ENCODE assay signal across 17 mouse cellular contexts in the genomic region with DNA sequence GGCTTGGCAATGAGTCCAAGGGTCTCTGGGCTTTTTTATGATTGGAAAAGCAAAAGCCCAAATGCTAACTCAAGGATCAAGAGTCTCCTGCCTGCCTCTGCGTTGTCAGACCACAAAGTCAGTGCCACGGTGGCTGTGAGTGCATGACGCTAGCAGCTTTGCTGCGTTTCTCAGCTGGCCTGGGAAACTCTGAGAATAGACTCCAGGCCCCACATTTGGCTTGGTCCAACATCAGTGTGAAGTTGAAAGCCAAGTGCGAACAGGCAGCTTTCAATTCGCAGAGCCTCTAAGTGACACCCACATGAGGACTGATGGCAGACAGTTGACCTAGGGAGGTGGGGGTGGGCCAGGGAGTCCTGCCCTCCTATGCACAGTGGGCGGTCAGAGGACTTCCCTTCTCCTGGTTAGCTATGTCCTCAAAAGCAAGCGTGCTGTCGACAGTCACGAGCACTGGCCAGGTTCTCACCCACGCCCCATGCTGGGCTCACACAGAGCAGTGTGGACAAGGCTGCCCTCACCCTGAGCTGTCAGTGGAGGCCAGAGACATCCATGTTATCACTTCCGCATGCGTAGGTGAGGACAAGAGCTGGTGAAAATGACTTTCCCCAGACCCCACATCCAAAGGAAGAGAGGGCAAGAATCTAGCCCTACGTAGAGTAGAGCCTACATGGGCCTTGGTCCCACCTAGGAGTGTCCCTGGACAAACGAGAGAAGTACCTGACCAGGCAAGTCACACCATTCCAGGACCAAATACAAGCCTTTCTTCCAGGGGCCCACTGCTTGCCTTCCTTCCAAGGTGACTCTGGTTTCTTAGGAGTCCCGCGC. TPM values are rescaled to one million over a fixed set of nuclear protein-coding genes. Genes with fewer than 3 reads are reported as not detected.
A peak's percentile ranks its signal among the peaks of the same experiment; 100 is the strongest.
DNase-seq lines count a peak whose midpoint lies in the region; ATAC-seq and TF ChIP-seq lines count a peak whose summit lies in the region.
"Had no signal": no experiment of that assay in that cellular context is flagged by ENCODE, and none has a peak within 500 bp of the region (broad histone marks: within the 10 kb centered on the region; RNA-seq: fewer than 3 reads in every experiment).

No protein-coding gene starts in this region.

- H3K4me2 ChIP-seq in heart, embryonic 12.5 days: peak overlapping the region; percentile 20
- H3K4me2 ChIP-seq in lung, postnatal 0 days (replicated peaks; ENCODE audit: low read depth, low read length): no peak overlapping the region
- no peak overlapping the region for H3K4me2 ChIP-seq in limb, embryonic 14.5 days (replicated peaks; ENCODE audit: low read depth, low read length, severe bottlenecking)
- H3K4me2 ChIP-seq: midbrain, embryonic 15.5 days; neural tube, embryonic 12.5 days had no signal

- intact Hi-C loops in heart, postnatal 25 days (cut with DNase I): no loop called here

- H3K9ac ChIP-seq in heart, embryonic 12.5 days: no peak overlapping the region
- no peak overlapping the region for H3K9ac ChIP-seq in lung, postnatal 0 days (replicated peaks; ENCODE audit: low read depth)
- no peak overlapping the region for H3K9ac ChIP-seq in limb, embryonic 14.5 days (ENCODE audit: low read depth, low read length, severe bottlenecking)
- H3K9ac ChIP-seq: midbrain, embryonic 15.5 days; neural tube, embryonic 12.5 days had no signal

- H3K9me3 ChIP-seq in heart, embryonic 12.5 days (replicated peaks): no peaks in the 10 kb centered on the region
- H3K9me3 ChIP-seq in lung, postnatal 0 days (ENCODE audit: low read length): no peaks in the 10 kb centered on the region
- H3K9me3 ChIP-seq in limb, embryonic 14.5 days (ENCODE audit: control insufficient read depth, low read length): no peaks in the 10 kb centered on the region
- H3K9me3 ChIP-seq: midbrain, embryonic 15.5 days; neural tube, embryonic 12.5 days had no signal

- H3K27me3 ChIP-seq in heart, embryonic 12.5 days (replicated peaks): no peaks in the 10 kb centered on the region
- H3K27me3 ChIP-seq in lung, postnatal 0 days (replicated peaks; ENCODE audit: insufficient read depth, low read length): no peaks in the 10 kb centered on the region
- no peaks in the 10 kb centered on the region for H3K27me3 ChIP-seq in limb, embryonic 14.5 days (ENCODE audit: control insufficient read depth, insufficient read depth, low read length)
- H3K27me3 ChIP-seq: midbrain, embryonic 15.5 days had no signal

- DNase-seq in heart, postnatal 25 days (ENCODE audit: low spot score): no peak
- no peak for DNase-seq in lung, postnatal 0 days (ENCODE audit: low spot score)
- DNase-seq in lung, postnatal 14 days: no peak
- no peak for DNase-seq in limb, embryonic 14.5 days (ENCODE audit: low spot score)
- DNase-seq in B cell, adult 2 months: no peak
- DNase-seq in adrenal gland, postnatal 10 days: no peak
- DNase-seq: adrenal gland, postnatal 36 days; cerebellum, postnatal 10 days; kidney, postnatal 14 days; right cerebral cortex, postnatal 4 days; thymus, adult 2 months had no signal

- no peak for TF ChIP-seq CTCF in lung, postnatal 0 days (IDR thresholded peaks at IDR 0.05)

- TF ChIP-seq EP300 in lung, postnatal 0 days (IDR thresholded peaks at IDR 0.05): no peak

- no peaks in the 10 kb centered on the region for H3K36me3 ChIP-seq in heart, embryonic 12.5 days
- H3K36me3 ChIP-seq in lung, postnatal 0 days (ENCODE audit: insufficient read depth, low read length): no peaks in the 10 kb centered on the region
- H3K36me3 ChIP-seq in limb, embryonic 14.5 days (ENCODE audit: control insufficient read depth, insufficient read depth, low read length): no peaks in the 10 kb centered on the region
- H3K36me3 ChIP-seq: midbrain, embryonic 15.5 days; neural tube, embryonic 12.5 days had no signal

- H3K4me3 ChIP-seq in heart, embryonic 12.5 days: no peak overlapping the region
- no peak overlapping the region for H3K4me3 ChIP-seq in lung, postnatal 0 days (ENCODE audit: low read depth, low read length)
- no peak overlapping the region for H3K4me3 ChIP-seq in limb, embryonic 14.5 days (replicated peaks; ENCODE audit: low read length)
- H3K4me3 ChIP-seq: midbrain, embryonic 15.5 days; neural tube, embryonic 12.5 days had no signal

- peak overlapping the region; percentile 53 for H3K27ac ChIP-seq in heart, embryonic 12.5 days (ENCODE audit: poor library complexity, severe bottlenecking)
- no peak overlapping the region for H3K27ac ChIP-seq in lung, postnatal 0 days (ENCODE audit: low read length)
- H3K27ac ChIP-seq in limb, embryonic 14.5 days (replicated peaks; ENCODE audit: low read depth, low read length): 0 out of 2 replicates have a peak overlapping the region, but pooled peaks have one; percentile 41
- H3K27ac ChIP-seq: midbrain, embryonic 15.5 days; neural tube, embryonic 12.5 days had no signal

- ATAC-seq in heart, embryonic 12.5 days (ENCODE audit: insufficient number of reproducible peaks, low FRiP score): peak; percentile 80
- peak; percentile 44; the same call in 1 of the 2 replicates for ATAC-seq in lung, postnatal 0 days
- ATAC-seq in common myeloid progenitor, adult 5-6 weeks (replicated peaks; ENCODE audit: low read depth, poor library complexity, severe bottlenecking): 0 out of 2 replicates have a peak, but pooled peaks have one; percentile 15
- ATAC-seq in limb, embryonic 14.5 days (ENCODE audit: low FRiP score, low read depth): no peak
- ATAC-seq: intestine, postnatal 0 days; midbrain, embryonic 15.5 days had no signal

- peaks cover 28% of the 10 kb centered on the region for H3K4me1 ChIP-seq in heart, embryonic 12.5 days (replicated peaks)
- H3K4me1 ChIP-seq in lung, postnatal 0 days (ENCODE audit: insufficient read depth, low read depth, low read length): no peaks in the 10 kb centered on the region
- peaks cover 22% of the 10 kb centered on the region for H3K4me1 ChIP-seq in limb, embryonic 14.5 days (ENCODE audit: control insufficient read depth, insufficient read depth, low read length)

- WGBS in heart, embryonic 12.5 days: 34% methylated on average over 17 of the region's 17 CpGs
- 66% methylated on average over 17 of the region's 17 CpGs for WGBS in lung, postnatal 0 days
- 75% methylated on average over 17 of the region's 17 CpGs for WGBS in limb, embryonic 14.5 days

- TF ChIP-seq POLR2A in limb, embryonic 14.5 days (IDR thresholded peaks at IDR 0.05; ENCODE audit: borderline replicate concordance, extremely low read depth, insufficient read depth, insufficient read length): no peak

RNA-seq across cellular contexts. Expression of gene Pgpep1l, which starts 5.5 kb away (rescaled TPM):
- 0.50 TPM in 1 of 2 replicates, not detected in the other for polyA plus RNA-seq in heart, embryonic 12.5 days (2016; fragmentation: Nextera tagmentation; extraction: Ambion mirVana)
- not detected for total RNA-seq in heart, postnatal 25 days (2021)
- not detected in 2 replicates for polyA plus RNA-seq in lung, postnatal 0 days (2015; fragmentation: Nextera tagmentation; extraction: Ambion mirVana)
- not detected in 2 replicates for total RNA-seq in common myeloid progenitor, adult 5-6 weeks (2017)
- polyA plus RNA-seq in limb, embryonic 14.5 days (2012; rRNA removed): 0.59 and 0.80 TPM in 2 replicates
- 0.19 TPM in 1 of 2 replicates, not detected in the other for polyA plus RNA-seq in limb, embryonic 14.5 days (2014; fragmentation: Nextera tagmentation; extraction: Ambion mirVana)
- total RNA-seq in adrenal gland, postnatal 10 days (2021): 1 to 10 TPM in 1 of 2 experiments, under 1 TPM in 1; 0.48 to 1.2 TPM
- total RNA-seq: adrenal gland, postnatal 36 days had no signal
- polyA plus RNA-seq: intestine, postnatal 0 days; limb, embryonic 11.5 days; midbrain, embryonic 15.5 days; neural tube, embryonic 12.5 days had no signal

RNA-seq across cellular contexts. Expression of gene Fam169b, which starts 15.1 kb away (rescaled TPM):
- 0.15 TPM in 1 of 2 replicates, not detected in the other for polyA plus RNA-seq in heart, embryonic 12.5 days (2016; fragmentation: Nextera tagmentation; extraction: Ambion mirVana)
- under 1 TPM; 0.11 to 0.16 TPM for total RNA-seq in heart, postnatal 25 days (2021)
- polyA plus RNA-seq in lung, postnatal 0 days (2015; fragmentation: Nextera tagmentation; extraction: Ambion mirVana): 0.37 and 0.69 TPM in 2 replicates
- 0.55 TPM in 1 of 2 replicates, not detected in the other for total RNA-seq in common myeloid progenitor, adult 5-6 weeks (2017)
- 1.9 and 2.5 TPM in 2 replicates for polyA plus RNA-seq in limb, embryonic 14.5 days (2012; rRNA removed)
- polyA plus RNA-seq in limb, embryonic 14.5 days (2014; fragmentation: Nextera tagmentation; extraction: Ambion mirVana): 1.0 TPM in 2 replicates
- total RNA-seq in adrenal gland, postnatal 10 days (2021): 1 to 10 TPM; 1.9 to 2.0 TPM
- polyA plus RNA-seq: midbrain, embryonic 15.5 days had no signal
